Mouse (Mus musculus) regulatory T cell (primary cell): ENCODE measurements at regions not wholly inside any gene's neighbourhood (a gene's known extent, or its start where the extent isn't known, plus 50 kb on each side); places are given as distances from the start of the nearest gene placed in this dataset.
"Not testable (repeated sequence)": the region's sequence is repeated elsewhere in the genome, so short reads cannot be mapped to it uniquely, and the experiment has no call there.

Source experiments
- in situ Hi-C: fragments of 300-600 bp; cut with MboI, MseI; formaldehyde crosslinking; loops from one replicate; pipeline ENCODE4 v1.15.1; 2025; ENCODE audit warnings: high pct_unique_total_duplicates

GRCm38 (mm10) chr3:124156255-124156654, 164.4 kb upstream of the Tram1l1 start:
- in situ Hi-C loops = no loop called here

- in situ Hi-C loops = no loop called here
These were observed 162.6 kb upstream of the Tram1l1 start for GRCm38 (mm10) chr3:124157858-124158655.

GRCm38 (mm10) chr3:124193331-124193730, 127.3 kb upstream of the Tram1l1 start:
- in situ Hi-C loops = not testable (repeated sequence)

- in situ Hi-C loops = not testable (repeated sequence)
These were observed 120.3 kb upstream of the Tram1l1 start for GRCm38 (mm10) chr3:124200226-124200940.

GRCm38 (mm10) chr3:124217131-124217530, 103.5 kb upstream of the Tram1l1 start:
- in situ Hi-C loops = no loop called here

- in situ Hi-C loops = no loop called here
These were observed 94.7 kb upstream of the Tram1l1 start for GRCm38 (mm10) chr3:124225982-124226381.

GRCm38 (mm10) chr3:124227701-124228100, 93.0 kb upstream of the Tram1l1 start:
- in situ Hi-C loops = no loop called here

GRCm38 (mm10) chr3:124240936-124241733, 79.5 kb upstream of the Tram1l1 start:
- in situ Hi-C loops = no loop called here

- in situ Hi-C loops = no loop called here
These were observed 79.0 kb upstream of the Tram1l1 start for GRCm38 (mm10) chr3:124241734-124242006.

GRCm38 (mm10) chr3:124262150-124262549, 58.5 kb upstream of the Tram1l1 start:
- in situ Hi-C loops = no loop called here

- in situ Hi-C loops = no loop called here
These were observed 53.8 kb upstream of the Tram1l1 start for GRCm38 (mm10) chr3:124266821-124267220.

GRCm38 (mm10) chr3:124270506-124270905, 50.1 kb upstream of the Tram1l1 start:
- in situ Hi-C loops = loop anchor here (5.0 kb wide), 1 partner anchor 748 kb away; no protein-coding TSS in a partner anchor
